Mouse (Mus musculus) gastrocnemius, adult 2 months (tissue): ENCODE results near the gene Tgfb2. TPM values are rescaled to one million over a fixed set of nuclear protein-coding genes. Genes with fewer than 3 reads are reported as not detected.

Experiments used
- DNase-seq: peaks from one replicate; pipeline ENCODE4 v3.0.0; 2022
- H3K27ac ChIP-seq: fragments of 200-600 bp; 2 replicates; pipeline ENCODE4 v1.8.1; 2022; ENCODE audit warnings: mild to moderate bottlenecking
- H3K4me3 ChIP-seq: fragments of 200-600 bp; 2 replicates; pipeline ENCODE4 v1.8.1; 2022; ENCODE audit warnings: mild to moderate bottlenecking, moderate library complexity
- CTCF ChIP-seq: fragments of 200-600 bp; IDR thresholded peaks from 2 replicates; pipeline ENCODE4 v1.8.1; 2022; ENCODE audit warnings: antibody characterized with exemption, mild to moderate bottlenecking, moderate library complexity
- intact Hi-C: fragments of 180-260 bp; cut with DNase I; formaldehyde crosslinking; loops from one replicate; pipeline ENCODE4 v1.15.1; 2025
- total RNA-seq, 2 experiments: library from RNA; stranded (reverse); gene quantifications; 2 replicates each; pipeline ENCODE4 v1.2.3; 2021

Tgfb2 gene
- total RNA-seq, 2 experiments from 2014 or later = 6.5 to 14.1 TPM

DNA sequence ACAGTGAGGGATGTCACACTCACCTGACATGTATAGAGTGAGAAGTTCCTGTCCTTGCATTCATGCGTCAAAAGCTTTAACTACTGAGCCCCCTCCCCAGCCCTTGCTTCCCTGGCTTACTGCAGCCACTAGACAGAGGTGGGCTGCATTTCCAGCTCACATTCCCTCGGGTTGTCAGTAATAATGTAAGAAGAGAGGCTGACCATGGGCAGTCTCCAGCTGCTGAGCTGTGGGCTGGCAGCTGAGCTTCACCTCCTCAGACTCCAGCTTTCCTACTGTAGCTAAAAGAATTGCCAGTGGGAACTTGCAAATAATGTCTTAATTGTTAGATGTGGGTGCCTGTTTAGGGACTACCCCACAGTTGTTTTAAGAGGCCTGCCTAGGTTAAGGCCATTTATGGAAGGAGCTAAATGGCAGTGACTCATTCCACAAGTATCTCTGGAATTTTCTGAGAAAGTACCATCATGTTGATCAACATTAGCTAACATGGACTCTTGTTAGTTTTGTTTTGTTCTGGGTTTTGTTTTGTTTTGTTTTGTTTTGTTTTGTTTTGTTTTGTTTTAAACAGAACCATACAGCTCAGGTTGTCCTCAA lies 120.1 kb downstream of the Tgfb2 start:
- intact Hi-C loops = loop anchor here (5.0 kb wide), 1 partner anchor 117 kb away; no protein-coding TSS in a partner anchor

DNA sequence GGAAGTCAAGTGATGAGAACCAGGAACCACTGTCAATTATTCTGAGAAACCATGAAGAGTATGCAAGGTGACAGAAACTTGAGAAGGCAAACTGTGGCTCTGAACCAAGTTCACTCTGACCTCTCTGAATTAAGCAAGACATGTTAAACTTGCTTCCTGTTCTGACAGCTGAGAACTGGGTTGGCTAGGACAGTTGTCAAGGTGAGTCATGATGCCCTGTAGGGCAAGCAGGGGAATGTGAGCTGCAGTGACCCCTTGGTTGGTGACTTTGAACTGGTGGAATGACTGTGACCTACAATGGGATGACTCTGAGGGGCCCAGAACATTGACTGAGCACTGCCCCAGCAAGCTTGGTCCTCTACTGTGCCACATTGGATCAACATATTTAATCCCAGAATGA lies 121.9 kb downstream of the Tgfb2 start:
- peak; percentile 48 for DNase-seq
- TF ChIP-seq CTCF = no peak
- intact Hi-C loops = no loop called here
- Histone ChIP-seq H3K27ac (peak overlapping the region; percentile 52), H3K4me3 (no peak overlapping the region)

More for the DNA sequence above, 120.1 kb downstream of the Tgfb2 start:
- Histone ChIP-seq H3K4me3 (no peak overlapping the region), H3K27ac (peak overlapping the region; percentile 90; the same call in 1 of the 2 replicates)
- DNase-seq = no peak
- no peak for TF ChIP-seq CTCF

DNA sequence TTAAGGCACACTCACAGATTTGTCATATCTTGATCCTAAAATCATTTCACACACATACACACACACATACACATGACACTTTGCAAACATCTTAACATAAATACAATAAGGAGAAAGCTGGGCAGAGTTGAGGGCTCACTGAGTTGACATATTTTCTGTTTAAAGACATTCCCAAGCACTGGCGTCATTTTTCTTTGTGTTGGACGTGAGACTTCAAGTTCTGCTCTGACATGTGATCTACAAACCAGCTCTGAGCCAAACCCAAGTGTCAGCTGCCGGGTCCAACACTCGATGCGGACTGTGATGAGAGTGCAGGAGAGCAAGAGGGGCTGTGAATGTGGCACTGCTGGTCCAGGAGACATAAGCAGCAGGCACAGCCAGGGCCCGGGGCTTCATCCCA lies 123.7 kb downstream of the Tgfb2 start:
- no peak overlapping the region for H3K4me3 ChIP-seq
- H3K27ac ChIP-seq = no peak overlapping the region
- DNase-seq = no peak
- TF ChIP-seq CTCF = no peak
- intact Hi-C loops = no loop called here

DNA sequence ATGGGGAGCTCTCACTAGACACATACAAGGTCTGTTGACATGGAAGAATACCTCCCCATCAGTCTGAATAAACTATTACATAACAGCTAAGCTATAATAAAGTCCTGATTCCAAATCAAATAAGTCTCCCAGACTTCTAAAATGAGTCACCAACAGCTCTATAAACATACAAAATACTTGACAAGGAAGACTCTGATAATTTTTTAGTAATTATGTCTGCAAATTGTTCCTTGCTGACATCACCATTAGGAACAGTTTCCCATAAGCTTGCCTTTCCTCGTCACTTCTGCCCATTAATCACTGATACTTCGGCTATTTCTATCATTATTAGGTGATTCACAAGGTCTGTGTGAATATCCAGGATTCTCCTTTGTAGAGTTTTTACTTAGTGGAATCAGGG lies 124.1 kb downstream of the Tgfb2 start:
- no peak for TF ChIP-seq CTCF
- intact Hi-C loops = no loop called here
- H3K27ac ChIP-seq = no peak overlapping the region
- no peak overlapping the region for H3K4me3 ChIP-seq
- DNase-seq = no peak

DNA sequence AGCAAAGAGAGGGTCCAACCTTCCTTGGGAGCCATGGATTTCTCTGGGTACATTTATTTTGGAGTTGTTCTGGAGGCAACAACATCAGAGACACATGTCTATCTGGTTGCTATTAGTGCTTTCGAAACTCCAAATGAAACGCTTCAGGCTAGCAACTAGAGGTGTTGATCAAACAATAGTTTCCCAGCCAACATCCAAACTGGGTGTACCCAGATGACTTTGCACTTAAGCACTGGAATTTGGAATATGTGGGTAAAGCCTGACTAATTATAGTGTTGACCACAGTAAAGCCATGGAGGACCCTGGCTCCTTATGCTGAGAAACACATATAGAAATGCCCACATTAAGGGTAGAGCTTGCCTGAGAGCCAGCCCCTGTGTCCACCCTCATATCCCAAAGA lies 124.7 kb downstream of the Tgfb2 start:
- no peak for DNase-seq
- TF ChIP-seq CTCF = no peak
- Histone ChIP-seq H3K27ac (no peak overlapping the region), H3K4me3 (no peak overlapping the region)
- intact Hi-C loops = no loop called here

DNA sequence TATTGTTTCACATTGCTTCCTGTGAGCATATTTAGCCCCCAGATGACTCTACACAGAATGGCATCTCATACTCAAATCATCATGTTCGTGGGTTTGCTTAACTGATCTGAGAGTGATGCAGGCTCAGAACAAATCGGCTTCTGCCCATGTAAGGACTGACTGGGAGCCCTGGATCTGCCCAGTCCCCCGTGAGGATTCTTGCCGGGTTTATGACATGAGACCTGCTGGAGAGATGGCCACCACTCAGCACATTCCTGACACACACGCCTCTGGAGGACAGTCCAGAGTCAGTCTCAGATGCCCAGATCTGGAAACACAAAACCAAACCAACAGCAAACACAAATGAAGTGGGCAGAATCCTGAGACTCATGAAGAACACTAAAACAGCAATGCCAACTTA lies 128.5 kb downstream of the Tgfb2 start:
- intact Hi-C loops = no loop called here
- peak; percentile 66 for DNase-seq
- Histone ChIP-seq H3K27ac (peak overlapping the region; percentile 75), H3K4me3 (no peak overlapping the region)
- TF ChIP-seq CTCF = no peak

DNA sequence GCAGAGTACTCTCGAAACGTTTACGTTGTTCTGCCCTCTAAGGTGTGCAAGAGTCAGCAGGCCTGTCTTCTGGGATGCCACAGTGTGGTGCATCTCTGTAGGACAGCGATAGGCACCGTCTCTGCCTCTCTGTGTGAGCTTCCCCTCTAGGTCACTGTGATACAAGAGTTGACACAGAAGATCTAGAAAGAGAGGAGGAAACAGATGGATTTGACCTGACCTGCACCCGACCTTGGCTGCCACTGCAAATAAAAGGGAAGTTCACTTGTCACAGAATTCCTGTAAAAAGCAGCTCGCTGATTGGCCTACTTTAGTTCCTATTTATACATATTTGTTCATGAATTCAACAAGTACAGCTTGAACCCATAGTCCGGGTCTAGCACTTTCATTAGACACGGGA lies 130.2 kb downstream of the Tgfb2 start:
- intact Hi-C loops = no loop called here
- no peak overlapping the region for H3K27ac ChIP-seq
- no peak overlapping the region for H3K4me3 ChIP-seq
- DNase-seq = no peak
- TF ChIP-seq CTCF = no peak

DNA sequence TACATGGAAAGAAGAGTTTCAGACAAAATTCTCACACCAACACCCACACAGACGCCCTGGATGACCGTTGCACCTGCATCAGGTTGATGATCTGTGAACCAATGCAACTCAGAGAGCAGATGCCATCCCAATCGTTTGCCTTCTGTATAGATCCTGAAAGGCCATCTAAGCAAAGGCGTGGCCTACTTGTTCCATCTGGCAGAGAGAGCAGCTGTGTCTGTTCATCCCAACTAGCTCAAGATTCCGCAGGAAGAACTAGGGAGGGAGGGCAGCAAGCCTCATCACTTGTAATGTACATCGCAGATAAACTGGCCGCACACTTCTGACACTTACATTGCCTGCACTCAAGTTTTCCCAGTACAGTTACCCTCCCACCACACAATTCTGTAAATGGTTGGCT lies 130.7 kb downstream of the Tgfb2 start:
- no peak for DNase-seq
- intact Hi-C loops = no loop called here
- Histone ChIP-seq H3K4me3 (no peak overlapping the region), H3K27ac (no peak overlapping the region)
- TF ChIP-seq CTCF = no peak

Other genes with a start within 250 kb of the Tgfb2 start
- gene Rrp15, start 43.4 kb upstream of the Tgfb2 start, total RNA-seq = 10 to 100 TPM; 12.1 to 13.7 TPM